In the genomic region with DNA sequence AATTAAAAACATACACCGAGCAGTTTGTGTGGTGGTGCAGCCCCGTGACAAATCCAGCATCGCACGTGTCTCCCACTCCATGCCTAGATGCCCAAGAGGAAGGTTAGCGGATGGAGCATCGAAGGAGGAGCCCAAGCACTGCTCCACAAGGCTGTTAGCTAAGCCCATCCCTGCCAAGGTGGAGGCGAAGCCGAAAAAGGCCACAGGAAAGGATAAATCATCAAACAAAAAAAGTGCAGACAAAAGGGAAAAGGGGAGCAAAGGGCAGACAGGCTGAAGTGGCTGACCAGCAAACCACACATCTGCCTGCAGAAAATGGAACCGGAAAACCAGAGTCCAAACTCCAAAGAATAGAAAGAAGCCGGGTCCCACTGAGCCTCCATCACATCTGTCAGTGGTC, we compare ENCODE assay signal across 26 mouse cellular contexts. TPM values are rescaled to one million over a fixed set of nuclear protein-coding genes. Genes with fewer than 3 reads are reported as not detected.
A peak's percentile ranks its signal among the peaks of the same experiment; 100 is the strongest.
DNase-seq lines count a peak whose midpoint lies in the region; ATAC-seq and TF ChIP-seq lines count a peak whose summit lies in the region.
"Had no signal": no experiment of that assay in that cellular context is flagged by ENCODE, and none has a peak within 500 bp of the region (broad histone marks: within the 10 kb centered on the region; RNA-seq: fewer than 3 reads in every experiment).

No protein-coding gene starts in this region.

- no peaks in the 10 kb centered on the region for H3K9me3 ChIP-seq in kidney, embryonic 15.5 days (replicated peaks)
- no peaks in the 10 kb centered on the region for H3K9me3 ChIP-seq in CH12.LX (replicated peaks; ENCODE audit: low read length)
- H3K9me3 ChIP-seq in kidney, postnatal 0 days (replicated peaks; ENCODE audit: low read length): no peaks in the 10 kb centered on the region
- H3K9me3 ChIP-seq: embryonic facial prominence, embryonic 13.5 days; forebrain, embryonic 12.5 days; G1E; heart, embryonic 15.5 days; hindbrain, embryonic 13.5 days had no signal

- TF ChIP-seq POLR2A in CH12.LX (IDR thresholded peaks at IDR 0.05; ENCODE audit: low read depth, low read length): no peak

- 0 out of 2 replicates have a peak, but pooled peaks cover 4% of the 10 kb centered on the region for H3K4me1 ChIP-seq in kidney, embryonic 15.5 days
- peaks cover 0 to 3% of the 10 kb centered on the region in 2 experiments; a peak in 2 of 4 replicates for H3K4me1 ChIP-seq in CH12.LX (ENCODE audit: control insufficient read depth in 1 of 2, insufficient read depth in 2 of 2)
- no peaks in the 10 kb centered on the region for H3K4me1 ChIP-seq in kidney, postnatal 0 days (replicated peaks; ENCODE audit: insufficient read depth, low read length)

- ATAC-seq in kidney, embryonic 15.5 days (replicated peaks; ENCODE audit: low FRiP score): no peak
- ATAC-seq in kidney, postnatal 0 days (replicated peaks; ENCODE audit: low FRiP score, low read depth): peak; percentile 63
- ATAC-seq: forebrain, embryonic 16.5 days; hindbrain, postnatal 0 days had no signal

- no peak overlapping the region for H3K9ac ChIP-seq in kidney, embryonic 15.5 days
- H3K9ac ChIP-seq in CH12.LX (ENCODE audit: insufficient read depth, low read depth): no peak overlapping the region
- no peak overlapping the region for H3K9ac ChIP-seq in kidney, postnatal 0 days (ENCODE audit: low read depth, low read length)
- H3K9ac ChIP-seq: embryonic facial prominence, embryonic 13.5 days; forebrain, embryonic 12.5 days; heart, embryonic 15.5 days; hindbrain, embryonic 13.5 days had no signal

- H3K27me3 ChIP-seq in kidney, embryonic 15.5 days: no peaks in the 10 kb centered on the region
- H3K27me3 ChIP-seq in CH12.LX (replicated peaks): no peaks in the 10 kb centered on the region
- H3K27me3 ChIP-seq in kidney, postnatal 0 days (ENCODE audit: insufficient read depth, low read length): no peaks in the 10 kb centered on the region
- H3K27me3 ChIP-seq: forebrain, embryonic 12.5 days; heart, embryonic 15.5 days; hindbrain, embryonic 13.5 days had no signal

- TF ChIP-seq CTCF in CH12.LX (conservative IDR thresholded peaks at IDR 0.05 in 1 of 2, IDR thresholded peaks at IDR 0.05 in 1 of 2; ENCODE audit: low read depth in 2 of 2, low read length in 2 of 2): no peak
- TF ChIP-seq CTCF in kidney, postnatal 0 days (IDR thresholded peaks at IDR 0.05; ENCODE audit: low read depth): no peak
- TF ChIP-seq CTCF in gastrocnemius, adult 2 months (IDR thresholded peaks at IDR 0.05): no peak

- no peak for TF ChIP-seq EP300 in CH12.LX (IDR thresholded peaks at IDR 0.05; ENCODE audit: low read length)

- H3K36me3 ChIP-seq in kidney, embryonic 15.5 days: no peaks in the 10 kb centered on the region
- no peaks in the 10 kb centered on the region for H3K36me3 ChIP-seq in CH12.LX (replicated peaks in 1 of 2; ENCODE audit: control insufficient read depth in 1 of 2, insufficient read depth in 1 of 2, low read length in 1 of 2)
- H3K36me3 ChIP-seq in kidney, postnatal 0 days (ENCODE audit: insufficient read depth, low read length): no peaks in the 10 kb centered on the region
- H3K36me3 ChIP-seq: embryonic facial prominence, embryonic 13.5 days; forebrain, embryonic 12.5 days; G1E; heart, embryonic 15.5 days; hindbrain, embryonic 13.5 days had no signal

- 58% methylated on average over 10 of the region's 10 CpGs for WGBS in kidney, embryonic 15.5 days
- WGBS in kidney, postnatal 0 days: 48% methylated on average over 10 of the region's 10 CpGs

- in situ Hi-C loops in CH12.LX (cut with MboI; ENCODE audit: low pct_ligation_motif_present, low pct_unique_long_range_greater_than_20kb, low sequenced_read_pairs): no loop called here

- H3K27ac ChIP-seq in kidney, embryonic 15.5 days: no peak overlapping the region
- no peak overlapping the region for H3K27ac ChIP-seq in CH12.LX (ENCODE audit: insufficient read depth, low read depth)
- H3K27ac ChIP-seq in kidney, postnatal 0 days: no peak overlapping the region
- H3K27ac ChIP-seq in gastrocnemius, adult 2 months: no peak overlapping the region
- H3K27ac ChIP-seq: embryonic facial prominence, embryonic 13.5 days; forebrain, embryonic 12.5 days; heart, embryonic 15.5 days; hindbrain, embryonic 13.5 days; hindbrain, postnatal 0 days had no signal

- intact Hi-C loops in left cerebral cortex, postnatal 36 days (cut with DNase I): no loop called here
- intact Hi-C loops in gastrocnemius, adult 2 months (cut with DNase I): loop anchor here (10.0 kb wide), 1 partner anchor 112 kb away; a partner anchor contains a TSS

- no peak overlapping the region for H3K4me3 ChIP-seq in kidney, embryonic 15.5 days (replicated peaks)
- H3K4me3 ChIP-seq in CH12.LX (replicated peaks in 1 of 3; ENCODE audit: low read depth in 2 of 3, low read length in 2 of 3, poor library complexity in 1 of 3): no peak overlapping the region
- no peak overlapping the region for H3K4me3 ChIP-seq in kidney, postnatal 0 days (replicated peaks; ENCODE audit: low read depth, low read length)
- H3K4me3 ChIP-seq in gastrocnemius, adult 2 months: no peak overlapping the region
- H3K4me3 ChIP-seq: embryonic facial prominence, embryonic 13.5 days; forebrain, embryonic 12.5 days; heart, embryonic 15.5 days; hindbrain, embryonic 13.5 days had no signal

- no peak overlapping the region for H3K4me2 ChIP-seq in kidney, embryonic 15.5 days
- peak overlapping the region; percentile 8; the same call in 1 of the 2 replicates for H3K4me2 ChIP-seq in CH12.LX (ENCODE audit: insufficient read depth, low read depth, poor library complexity, severe bottlenecking)
- H3K4me2 ChIP-seq in kidney, postnatal 0 days (ENCODE audit: low read length): no peak overlapping the region
- H3K4me2 ChIP-seq: embryonic facial prominence, embryonic 13.5 days; forebrain, embryonic 12.5 days; heart, embryonic 11.5 days; heart, embryonic 15.5 days; hindbrain, embryonic 13.5 days had no signal

- peak; percentile 32 for DNase-seq in kidney, adult 18-20 months
- no peak for DNase-seq in CH12.LX (ENCODE audit: extremely low read depth)
- peak; percentile 4 for DNase-seq in kidney, postnatal 0 days (ENCODE audit: low spot score)
- DNase-seq in kidney, postnatal 36 days: peak; percentile 64 to 80
- DNase-seq in left cerebral cortex, postnatal 36 days (ENCODE audit: low spot score in 2 of 2): no peak
- DNase-seq in right cerebral cortex, postnatal 14 days: no peak
- DNase-seq in gastrocnemius, adult 2 months: no peak
- DNase-seq: adrenal gland, postnatal 14 days; cerebellum, adult 11-12 months; cerebellum, adult 9-10 months; cerebellum, postnatal 36 days; gastrocnemius, postnatal 25 days; heart, adult 18-20 months; heart, postnatal 14 days had no signal

- dilution Hi-C loops in CH12.LX (cut with MboI; ENCODE audit: extremely low pct_ligation_motif_present, extremely low pct_unique_long_range_greater_than_20kb, low sequenced_read_pairs): no loop called here

- no peak for TF ChIP-seq RAD21 in CH12.LX (IDR thresholded peaks at IDR 0.05; ENCODE audit: low read depth, low read length)

- H3K79me2 ChIP-seq in CH12.LX (replicated peaks; ENCODE audit: control insufficient read depth, extremely low read depth, insufficient read depth, poor library complexity, severe bottlenecking): no peaks in the 10 kb centered on the region

TF ChIP-seq in CH12.LX, 34 proteins besides CTCF, POLR2A, EP300 and RAD21:
- no peak for TF ChIP-seq MAFK (IDR thresholded peaks at IDR 0.05; ENCODE audit: insufficient replicate concordance, low read length)

RNA-seq across cellular contexts. Expression of a gene that starts 23.8 kb away (rescaled TPM):
- polyA plus RNA-seq in kidney, embryonic 15.5 days (2015; fragmentation: Nextera tagmentation; extraction: Ambion mirVana): not detected in 2 replicates
- total RNA-seq in CH12.LX (2012; rRNA removed): not detected in 2 replicates
- not detected in 2 replicates for total RNA-seq in CH12.LX (2014; rRNA removed)
- polyA plus RNA-seq in CH12.LX (2012; ENCODE audit: insufficient read length, low read depth): not detected in 2 replicates
- polyA plus RNA-seq in kidney, postnatal 0 days (2015; fragmentation: Nextera tagmentation; extraction: Ambion mirVana): not detected in 2 replicates
- total RNA-seq in left cerebral cortex, postnatal 36 days (2021): not detected
- not detected for total RNA-seq in gastrocnemius, adult 2 months (2021)
- total RNA-seq: adrenal gland, adult 18-20 months; adrenal gland, postnatal 14 days; gastrocnemius, adult 18-20 months; gastrocnemius, postnatal 25 days; heart, adult 18-20 months; heart, postnatal 14 days; hematopoietic stem cell, adult 5-6 weeks; hindbrain, postnatal 0 days had no signal
- polyA plus RNA-seq: embryonic facial prominence, embryonic 13.5 days; forebrain, embryonic 16.5 days; G1E; heart, embryonic 11.5 days; heart, embryonic 15.5 days; hindbrain, embryonic 13.5 days; hindbrain, postnatal 0 days had no signal

Comparison
In these comparisons a context has a peak if more than half of its experiments do, and no peak if none do; other contexts are left out.
1. DNase-seq: peak in kidney, adult 18-20 months (single experiment), kidney, postnatal 0 days (single experiment) and kidney, postnatal 36 days (2 of 2); none in CH12.LX (single experiment), left cerebral cortex, postnatal 36 days (0 of 2), right cerebral cortex, postnatal 14 days (single experiment) and gastrocnemius, adult 2 months (single experiment).